Mouse (Mus musculus) limb, embryonic 13.5 days (tissue): ENCODE results near the gene Tmprss9. TPM values are rescaled to one million over a fixed set of nuclear protein-coding genes. Genes with fewer than 3 reads are reported as not detected.

Experiments
- ATAC-seq: fragments of 200-750 bp; cut with Nextera tagmentation; 2 replicates; pipeline ENCODE4 v1.8.0; 2017; ENCODE audit warnings: low read depth, moderate number of reproducible peaks, moderate TSS enrichment; ENCODE audit not compliant: low FRiP score
- H3K27ac ChIP-seq: fragments of 300-500 bp; sonication (generic); 2 replicates; pipeline ENCODE4 v1.5.1; 2015; ENCODE audit warnings: inconsistent platforms, mild to moderate bottlenecking, moderate library complexity
- H3K27me3 ChIP-seq: fragments of 300-500 bp; sonication (generic); 2 replicates; pipeline ENCODE4 v1.6.1; 2015; ENCODE audit warnings: mild to moderate bottlenecking, inconsistent platforms
- H3K36me3 ChIP-seq: fragments of 300-500 bp; sonication (generic); 2 replicates; pipeline ENCODE4 v1.6.1; 2015; ENCODE audit warnings: inconsistent platforms, mild to moderate bottlenecking, moderate library complexity
- H3K4me1 ChIP-seq: fragments of 300-500 bp; sonication (generic); 2 replicates; pipeline ENCODE4 v1.6.1; 2015; ENCODE audit warnings: inconsistent platforms
- H3K4me2 ChIP-seq: fragments of 300-500 bp; sonication (generic); replicated peaks from 2 replicates; pipeline ENCODE4 v1.6.1; 2015; ENCODE audit warnings: inconsistent platforms, mild to moderate bottlenecking, moderate library complexity
- H3K4me3 ChIP-seq: fragments of 300-500 bp; sonication (generic); 2 replicates; pipeline ENCODE4 v1.5.1; 2015; ENCODE audit warnings: moderate library complexity, mild to moderate bottlenecking, inconsistent platforms
- H3K9ac ChIP-seq: fragments of 300-500 bp; sonication (generic); 2 replicates; pipeline ENCODE4 v1.6.1; 2015; ENCODE audit warnings: mild to moderate bottlenecking, inconsistent platforms
- H3K9me3 ChIP-seq: fragments of 300-500 bp; sonication (generic); 2 replicates; pipeline ENCODE4 v1.6.1; 2016; ENCODE audit warnings: inconsistent platforms
- WGBS: fragments of 180-500 bp; shearing (Covaris S2); methylation state at CpG from one replicate; pipeline ENCODE4 v1.1.7; 2015; 5-methylcytosine and 5-hydroxymethylcytosine counted together
- polyA plus RNA-seq: library from polyadenylated mRNA; unstranded; fragments of >200 nt; fragmentation: Nextera tagmentation; extraction: Ambion mirVana; gene quantifications from 2 replicates; pipeline ENCODE4 v1.2.1, GENCODE M21; 2015

The Tmprss9 gene
- polyA plus RNA-seq, 1 experiment from 2014 or later, result 0.08 TPM

DNA sequence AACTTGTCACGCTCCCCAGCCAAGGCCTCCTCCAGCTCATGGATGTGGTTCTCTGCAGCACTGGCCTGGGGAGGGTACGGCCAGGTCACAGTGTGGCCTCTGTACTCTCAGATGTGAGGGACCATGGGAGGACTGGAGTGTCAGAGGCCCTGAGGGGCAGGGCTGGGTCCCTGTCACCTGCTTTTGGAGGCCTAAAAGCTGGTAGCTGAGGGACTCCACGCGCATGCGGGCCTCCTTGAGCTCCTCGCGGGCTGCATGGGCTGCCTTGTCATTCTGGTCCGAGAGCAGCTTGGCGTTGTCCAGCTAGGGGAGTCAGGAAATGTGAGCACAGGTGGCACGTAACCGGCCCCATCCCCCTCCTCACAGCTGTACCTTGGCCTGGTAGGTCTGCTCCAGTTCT lies 33.1 kb downstream of the Tmprss9 start:
- no peak for ATAC-seq
- H3K9ac ChIP-seq, result peak overlapping the region; percentile 13; the same call in 1 of the 2 replicates
- 93% methylated on average over 11 of the region's 11 CpGs for WGBS
- H3K27ac ChIP-seq, result no peak overlapping the region
- H3K4me3 ChIP-seq, result no peak overlapping the region
- no peaks in the 10 kb centered on the region for H3K9me3 ChIP-seq
- no peaks in the 10 kb centered on the region for H3K27me3 ChIP-seq
- peaks cover 80% of the 10 kb centered on the region for H3K36me3 ChIP-seq
- H3K4me1 ChIP-seq, result peaks cover 8% of the 10 kb centered on the region
- H3K4me2 ChIP-seq, result no peak overlapping the region

DNA sequence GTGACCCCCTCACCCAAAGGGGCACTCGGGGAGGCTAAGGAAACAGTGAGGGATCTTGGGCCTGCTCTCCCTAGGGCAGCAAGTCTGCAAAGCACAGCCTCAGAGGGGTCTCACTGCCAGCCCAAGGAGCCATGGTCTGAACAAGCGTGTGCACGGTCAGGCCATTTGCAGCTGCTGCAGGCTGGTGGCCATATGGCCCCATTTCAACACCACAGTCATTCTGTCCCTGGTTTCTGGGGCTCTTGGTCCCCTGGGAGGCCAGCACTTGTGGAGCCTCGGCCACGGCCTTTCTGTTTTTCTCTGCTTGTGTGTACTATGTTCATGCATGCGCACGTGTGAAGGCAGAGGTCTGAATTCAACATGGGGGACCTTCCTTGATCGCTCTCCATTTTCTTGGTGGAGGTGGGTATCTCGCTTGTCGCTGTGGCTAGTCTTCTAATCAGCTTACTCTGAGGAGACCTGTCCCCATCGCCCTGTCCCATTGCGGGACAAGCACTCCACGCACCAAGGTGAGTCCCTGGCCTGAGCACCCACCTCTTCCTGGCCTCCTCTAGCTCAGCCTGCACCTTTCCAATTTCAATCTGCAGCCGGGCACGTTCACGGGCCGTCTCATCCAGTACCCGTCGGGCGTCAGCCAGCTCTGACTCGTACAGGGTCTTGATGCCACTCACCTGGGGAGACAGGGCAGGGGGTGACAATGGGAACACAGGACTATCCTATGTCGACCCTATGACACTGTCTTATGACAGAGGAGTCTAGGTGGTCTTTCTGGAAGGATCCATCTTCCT lies 37.9 kb downstream of the Tmprss9 start:
- Histone ChIP-seq H3K4me2 (no peak overlapping the region), H3K9ac (no peak overlapping the region), H3K9me3 (no peaks in the 10 kb centered on the region), H3K36me3 (peaks cover 86% of the 10 kb centered on the region), H3K27ac (no peak overlapping the region), H3K4me1 (no peaks in the 10 kb centered on the region), H3K4me3 (no peak overlapping the region), H3K27me3 (no peaks in the 10 kb centered on the region)
- ATAC-seq, result no peak
- WGBS, result 97% methylated on average over 22 of the region's 22 CpGs

DNA sequence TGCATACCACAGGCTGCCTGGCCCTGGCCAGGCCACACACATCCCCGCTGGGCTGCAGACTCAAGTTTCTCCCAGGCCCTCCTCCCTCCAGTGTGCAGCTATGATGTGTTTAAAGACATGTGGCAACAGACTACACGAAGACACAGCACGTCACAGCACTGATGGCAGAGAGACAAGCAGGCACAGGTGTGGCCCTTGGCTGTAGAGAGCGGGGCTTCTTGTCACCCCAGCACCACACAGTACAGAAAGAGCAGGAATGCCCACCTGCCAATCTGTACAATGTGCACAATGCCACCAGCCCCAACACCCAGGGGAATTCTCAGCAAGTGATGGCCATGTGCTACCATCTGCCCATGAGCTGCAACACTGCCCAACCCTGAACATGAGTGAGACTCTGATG lies 39.7 kb downstream of the Tmprss9 start:
- H3K36me3 ChIP-seq, result peaks cover 76% of the 10 kb centered on the region
- H3K9ac ChIP-seq, result no peak overlapping the region
- H3K27me3 ChIP-seq, result no peaks in the 10 kb centered on the region
- H3K4me1 ChIP-seq, result 0 out of 2 replicates have a peak, but pooled peaks cover 5% of the 10 kb centered on the region
- no peak overlapping the region for H3K4me2 ChIP-seq
- peak; percentile 9; the same call in 1 of the 2 replicates for ATAC-seq
- WGBS, result 87% methylated on average over 4 of the region's 4 CpGs
- H3K4me3 ChIP-seq, result no peak overlapping the region
- no peaks in the 10 kb centered on the region for H3K9me3 ChIP-seq
- H3K27ac ChIP-seq, result no peak overlapping the region

DNA sequence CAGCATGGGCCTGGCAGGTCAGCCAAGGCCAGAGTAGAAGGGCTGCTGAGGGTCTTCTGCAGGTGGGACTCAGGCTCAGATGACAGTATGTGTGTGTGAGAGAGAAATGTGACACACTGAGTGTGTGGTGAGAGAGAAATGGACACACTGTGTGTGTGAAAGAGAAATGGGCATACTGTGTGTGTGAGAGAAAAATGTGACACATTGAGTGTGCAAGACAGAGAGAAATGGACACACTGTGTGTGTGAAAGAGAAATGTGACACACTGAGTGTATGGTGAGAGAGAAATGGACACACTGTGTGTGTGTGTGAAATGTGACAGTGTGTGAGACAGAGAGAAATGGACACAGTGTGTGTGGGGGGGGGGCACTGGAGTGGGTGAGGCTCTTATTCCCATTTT lies 40.2 kb downstream of the Tmprss9 start:
- Histone ChIP-seq H3K9ac (no peak overlapping the region), H3K27ac (no peak overlapping the region), H3K4me2 (no peak overlapping the region), H3K4me1 (peaks cover 10% of the 10 kb centered on the region; the same call in 1 of the 2 replicates), H3K36me3 (peaks cover 73% of the 10 kb centered on the region), H3K4me3 (no peak overlapping the region), H3K9me3 (no peaks in the 10 kb centered on the region), H3K27me3 (no peaks in the 10 kb centered on the region)
- no peak for ATAC-seq

DNA sequence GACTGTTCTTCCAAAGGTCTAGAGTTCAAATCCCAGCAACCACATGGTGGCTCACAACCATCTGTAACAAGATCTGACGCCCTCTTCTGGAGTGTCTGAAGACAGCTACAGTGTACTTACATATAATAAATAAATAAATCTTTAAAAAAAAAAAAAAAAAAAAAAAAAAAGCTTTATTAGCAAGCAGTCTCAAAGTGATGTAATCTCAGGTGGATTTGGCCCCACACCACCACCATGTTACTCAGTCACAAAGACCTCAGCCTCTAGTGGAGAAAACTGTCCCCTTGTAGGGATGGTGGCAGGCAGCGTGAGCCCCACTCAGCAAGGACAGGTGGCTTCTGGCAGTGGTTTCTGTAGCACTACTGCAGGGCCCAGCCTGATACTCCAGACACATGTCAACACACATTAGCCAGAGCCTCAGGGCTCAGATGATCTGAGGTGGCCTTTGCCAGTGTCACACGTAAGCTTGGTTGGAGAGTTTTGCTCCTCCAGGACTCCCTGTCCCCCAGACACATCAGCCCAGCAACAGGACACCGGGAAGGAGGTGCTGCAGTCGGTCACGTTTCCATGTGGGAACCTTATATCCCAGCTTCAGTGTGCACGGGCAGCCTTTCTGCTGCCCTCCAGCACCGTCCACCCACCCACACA lies 41.8 kb downstream of the Tmprss9 start:
- ATAC-seq, result no peak

DNA sequence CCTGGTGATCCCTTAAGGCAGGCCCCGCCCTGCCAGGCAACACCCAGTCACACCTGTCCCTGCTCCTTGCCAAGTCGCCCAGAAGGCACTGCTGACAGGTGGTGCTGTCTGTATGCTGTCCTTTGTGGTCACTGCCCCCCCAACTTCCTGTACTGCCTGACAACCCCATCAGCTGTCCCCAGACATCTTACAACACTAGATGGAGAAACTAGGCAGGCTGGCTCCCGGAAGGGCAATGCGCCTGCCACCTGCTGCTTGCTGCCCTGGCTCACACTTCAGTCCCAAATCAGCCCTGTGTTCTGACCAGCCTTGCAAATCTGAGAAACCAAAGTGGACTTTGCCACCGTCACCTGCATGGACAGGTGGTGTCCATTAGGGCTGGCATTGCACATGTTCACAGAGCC lies 42.6 kb downstream of the Tmprss9 start:
- no peak overlapping the region for H3K4me3 ChIP-seq
- no peaks in the 10 kb centered on the region for H3K27me3 ChIP-seq
- H3K9me3 ChIP-seq, result no peaks in the 10 kb centered on the region
- peak overlapping the region; percentile 43; the same call in 1 of the 2 replicates for H3K9ac ChIP-seq
- 85% methylated on average over 5 of the region's 5 CpGs for WGBS
- no peak overlapping the region for H3K4me2 ChIP-seq
- H3K27ac ChIP-seq, result no peak overlapping the region; the same call in 1 of the 2 replicates
- peaks cover 17% of the 10 kb centered on the region for H3K4me1 ChIP-seq
- peak; percentile 33; the same call in 1 of the 2 replicates for ATAC-seq
- peaks cover 50% of the 10 kb centered on the region for H3K36me3 ChIP-seq

More for the DNA sequence above, 41.8 kb downstream of the Tmprss9 start:
- peaks cover 58% of the 10 kb centered on the region for H3K36me3 ChIP-seq
- no peak overlapping the region for H3K4me2 ChIP-seq
- 86% methylated on average over 7 of the region's 8 CpGs for WGBS
- H3K9ac ChIP-seq, result no peak overlapping the region
- H3K4me3 ChIP-seq, result no peak overlapping the region
- no peaks in the 10 kb centered on the region for H3K9me3 ChIP-seq
- no peaks in the 10 kb centered on the region for H3K27me3 ChIP-seq
- peaks cover 17% of the 10 kb centered on the region for H3K4me1 ChIP-seq
- no peak overlapping the region; the same call in 1 of the 2 replicates for H3K27ac ChIP-seq

DNA sequence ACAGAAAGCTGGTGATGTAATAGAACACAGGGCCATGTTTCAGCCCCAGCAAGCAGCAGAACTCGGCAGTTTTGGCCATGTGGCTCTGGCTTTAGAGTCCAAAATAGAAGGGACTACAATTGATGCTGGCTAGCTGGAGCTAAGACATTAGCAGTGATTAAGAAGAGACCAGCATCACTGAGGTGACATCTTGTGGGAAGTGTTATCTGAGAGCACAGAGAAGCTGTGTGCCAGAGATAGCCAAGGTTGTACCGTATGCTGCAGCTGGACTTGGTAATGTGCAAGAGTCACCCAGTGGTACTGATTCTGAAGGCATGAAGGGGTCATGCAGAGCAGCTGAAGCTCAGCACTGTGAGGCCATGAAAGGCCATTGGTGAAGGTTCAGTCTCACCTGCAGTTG lies 43.6 kb downstream of the Tmprss9 start:
- WGBS, result 84% methylated on average over 2 of the region's 2 CpGs
- Histone ChIP-seq H3K4me2 (no peak overlapping the region), H3K27me3 (no peaks in the 10 kb centered on the region), H3K4me1 (peaks cover 17% of the 10 kb centered on the region), H3K4me3 (no peak overlapping the region), H3K9me3 (no peaks in the 10 kb centered on the region), H3K36me3 (peaks cover 40% of the 10 kb centered on the region), H3K27ac (no peak overlapping the region), H3K9ac (0 out of 2 replicates have a peak overlapping the region, but pooled peaks have one; percentile 1)
- no peak for ATAC-seq

DNA sequence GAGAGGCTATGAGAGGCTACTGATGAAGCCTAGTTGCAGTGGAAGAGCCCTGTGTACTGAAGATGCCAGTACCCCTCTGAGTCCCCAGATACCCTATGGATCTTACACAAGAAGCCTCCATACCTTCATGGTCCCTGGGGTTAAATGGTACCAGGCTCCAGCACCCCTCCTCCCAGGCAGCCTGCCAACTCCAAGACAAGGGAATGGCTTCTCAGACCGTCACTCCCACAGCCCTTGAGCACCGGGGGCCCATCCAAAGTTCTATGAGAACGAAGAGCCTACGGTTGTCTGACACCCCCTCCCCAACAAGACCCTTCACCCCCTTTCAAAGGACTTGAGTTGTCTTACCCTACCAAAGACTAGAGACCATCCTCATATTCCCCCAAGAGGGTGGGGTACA lies 44.1 kb downstream of the Tmprss9 start:
- peaks cover 35% of the 10 kb centered on the region for H3K36me3 ChIP-seq
- H3K27ac ChIP-seq, result no peak overlapping the region
- H3K9ac ChIP-seq, result no peak overlapping the region
- peaks cover 17% of the 10 kb centered on the region for H3K4me1 ChIP-seq
- ATAC-seq, result no peak
- no peak overlapping the region for H3K4me2 ChIP-seq
- WGBS, result 95% methylated on average over 4 of the region's 4 CpGs
- no peaks in the 10 kb centered on the region for H3K27me3 ChIP-seq
- no peak overlapping the region for H3K4me3 ChIP-seq
- no peaks in the 10 kb centered on the region for H3K9me3 ChIP-seq

DNA sequence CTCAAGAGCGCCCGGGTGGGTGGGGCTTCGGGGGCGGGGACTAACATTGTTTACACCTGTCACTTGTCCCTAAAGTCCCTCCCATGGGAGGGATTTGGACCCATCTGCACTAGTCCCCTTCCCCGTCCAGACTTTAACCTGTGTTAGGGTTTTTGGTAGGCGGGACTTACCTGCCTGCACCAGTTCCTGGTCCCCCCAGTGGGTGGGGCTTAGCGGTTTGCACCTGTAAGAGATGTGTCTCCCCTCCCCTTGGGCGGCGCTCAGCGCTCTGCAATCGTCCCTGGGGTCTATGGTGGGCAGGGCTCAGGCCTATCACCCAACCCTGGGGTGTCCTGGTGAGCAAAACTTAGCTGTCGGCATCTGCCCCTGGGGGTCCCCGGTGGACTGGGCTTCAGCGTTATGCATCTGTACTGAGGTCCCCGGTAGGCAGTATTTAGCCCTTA lies 45.7 kb downstream of the Tmprss9 start:
- Histone ChIP-seq H3K4me3 (peak overlapping the region; percentile 90), H3K4me1 (peaks cover 24% of the 10 kb centered on the region), H3K9me3 (no peaks in the 10 kb centered on the region), H3K27ac (0 out of 2 replicates have a peak overlapping the region, but pooled peaks have one; percentile 67), H3K9ac (peak overlapping the region; percentile 88), H3K27me3 (peaks cover 4% of the 10 kb centered on the region; the same call in 1 of the 2 replicates), H3K4me2 (peak overlapping the region; percentile 99), H3K36me3 (peaks cover 19% of the 10 kb centered on the region)
- WGBS, result under 1% methylated on average over 15 of the region's 15 CpGs
- ATAC-seq, result no peak

DNA sequence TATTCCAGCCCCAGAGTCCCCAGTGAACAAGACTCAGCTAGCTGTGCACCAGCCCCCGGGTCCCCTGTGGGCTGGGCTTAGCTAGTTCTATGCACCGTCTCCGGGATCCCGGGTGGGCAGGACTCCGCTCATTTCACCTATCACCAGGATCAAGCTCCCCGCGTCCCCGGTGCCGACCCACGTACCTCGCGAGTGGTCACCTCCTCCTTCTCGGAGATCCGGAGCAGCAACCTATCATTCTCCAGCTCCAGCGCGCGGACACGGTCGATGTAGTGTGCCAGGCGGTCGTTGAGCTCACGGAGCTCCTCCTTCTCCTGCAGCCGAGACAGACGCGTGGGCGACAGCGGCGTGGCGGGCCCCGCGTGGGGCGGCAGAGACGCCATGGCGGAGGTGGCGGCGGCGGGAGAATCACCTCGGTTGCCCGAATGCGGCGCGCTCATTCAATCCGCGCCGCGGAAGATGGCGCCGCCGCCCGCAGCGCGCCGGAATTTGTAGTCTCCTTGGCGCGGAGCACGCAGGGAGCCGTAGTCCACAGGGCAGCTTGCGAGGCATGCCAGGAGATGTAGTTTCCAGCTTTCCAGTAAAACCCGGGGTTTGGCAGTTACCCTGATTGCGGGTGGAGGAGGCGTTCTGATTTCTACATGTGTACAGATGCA lies 46.3 kb downstream of the Tmprss9 start, which contains the start of gene Lmnb2:
Gene Lmnb2 (minus strand): TSS at position 467 of the 656 bp plus-strand sequence.
- Histone ChIP-seq H3K27ac (peak within 1 kb of the TSS; percentile 67; the same call in 1 of the 2 replicates), H3K4me1 (peaks cover 24% of the 10 kb centered on the region), H3K4me2 (peak within 1 kb of the TSS; percentile 99), H3K9me3 (no peaks in the 10 kb centered on the region), H3K9ac (peak within 1 kb of the TSS; percentile 88), H3K27me3 (peaks cover 4% of the 10 kb centered on the region; the same call in 1 of the 2 replicates), H3K4me3 (peak within 1 kb of the TSS; percentile 90), H3K36me3 (peaks cover 19% of the 10 kb centered on the region)
- peak; percentile 63; the same call in 1 of the 2 replicates for ATAC-seq
- under 1% methylated on average over 60 of the region's 61 CpGs for WGBS

DNA sequence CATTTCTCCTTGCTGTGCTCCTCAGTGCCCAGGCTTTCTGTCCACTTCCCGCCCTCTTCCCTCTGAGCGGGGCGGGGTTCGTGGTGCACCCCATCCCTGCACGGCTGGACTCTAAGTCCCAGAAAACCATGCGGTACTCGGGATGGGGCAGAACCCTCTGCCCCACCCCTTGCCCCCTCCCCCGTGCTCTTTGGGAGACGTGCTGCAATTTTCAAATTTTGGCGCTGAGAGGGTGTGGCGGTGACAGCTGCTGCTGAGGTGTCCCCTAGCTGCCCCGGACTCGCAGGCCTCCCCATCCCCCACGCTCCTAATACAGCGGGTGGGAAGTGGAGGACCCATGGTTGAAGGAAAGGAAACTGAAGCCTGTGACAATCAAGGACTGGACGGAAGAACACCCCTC lies 50.3 kb downstream of the Tmprss9 start:
- H3K27ac ChIP-seq, result no peak overlapping the region
- peak overlapping the region; percentile 36 for H3K4me3 ChIP-seq
- H3K9me3 ChIP-seq, result no peaks in the 10 kb centered on the region
- H3K4me1 ChIP-seq, result peaks cover 14% of the 10 kb centered on the region
- peaks cover 4% of the 10 kb centered on the region; the same call in 1 of the 2 replicates for H3K27me3 ChIP-seq
- peak overlapping the region; percentile 64 for H3K4me2 ChIP-seq
- ATAC-seq, result peak; percentile 52; the same call in 1 of the 2 replicates
- 2% methylated on average over 16 of the region's 16 CpGs for WGBS
- peak overlapping the region; percentile 59 for H3K9ac ChIP-seq
- no peaks in the 10 kb centered on the region for H3K36me3 ChIP-seq
